Mouse (Mus musculus): ENCODE results near the gene Spata6.

Spata6 gene

DNA sequence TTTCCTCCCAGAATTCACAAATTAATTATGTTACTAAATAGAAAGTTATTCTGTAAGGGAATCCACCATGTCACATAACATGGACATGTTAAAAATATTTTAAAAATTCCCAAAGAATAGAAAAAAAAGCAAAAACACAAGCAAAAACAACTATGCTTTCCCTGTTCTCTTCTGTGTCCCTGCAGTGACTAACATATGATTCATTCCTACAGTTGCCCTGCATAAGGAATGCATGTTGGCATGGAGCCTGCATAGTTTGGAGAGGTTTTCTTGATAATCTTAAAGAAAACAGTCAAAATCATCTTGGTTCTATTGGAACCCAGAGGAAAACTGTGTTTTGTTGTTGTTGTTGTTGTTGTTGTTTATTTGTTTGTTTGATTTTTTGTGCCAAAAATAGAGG, 132.8 kb downstream of the Spata6 start:
- no peak for DNase-seq

DNA sequence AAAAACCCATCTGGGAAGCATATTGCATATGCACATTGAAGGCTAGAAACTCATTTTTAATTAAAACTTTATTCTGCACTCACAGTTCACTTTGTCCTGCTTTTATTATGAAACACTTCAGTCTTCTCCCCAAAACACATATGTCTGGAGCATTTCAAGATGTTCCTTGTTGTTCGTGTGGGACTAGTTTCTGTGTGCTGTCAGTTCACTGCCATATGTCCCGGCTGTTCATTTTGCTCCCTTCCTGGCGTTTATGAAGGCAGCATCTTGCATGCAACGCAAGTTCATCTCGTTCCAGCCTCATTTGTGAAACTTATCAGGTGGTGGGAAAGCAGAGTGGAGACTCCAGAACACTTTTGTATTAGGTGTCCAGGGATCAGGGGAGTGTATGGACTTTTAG, 146.9 kb downstream of the Spata6 start:
- no peak for DNase-seq

DNA sequence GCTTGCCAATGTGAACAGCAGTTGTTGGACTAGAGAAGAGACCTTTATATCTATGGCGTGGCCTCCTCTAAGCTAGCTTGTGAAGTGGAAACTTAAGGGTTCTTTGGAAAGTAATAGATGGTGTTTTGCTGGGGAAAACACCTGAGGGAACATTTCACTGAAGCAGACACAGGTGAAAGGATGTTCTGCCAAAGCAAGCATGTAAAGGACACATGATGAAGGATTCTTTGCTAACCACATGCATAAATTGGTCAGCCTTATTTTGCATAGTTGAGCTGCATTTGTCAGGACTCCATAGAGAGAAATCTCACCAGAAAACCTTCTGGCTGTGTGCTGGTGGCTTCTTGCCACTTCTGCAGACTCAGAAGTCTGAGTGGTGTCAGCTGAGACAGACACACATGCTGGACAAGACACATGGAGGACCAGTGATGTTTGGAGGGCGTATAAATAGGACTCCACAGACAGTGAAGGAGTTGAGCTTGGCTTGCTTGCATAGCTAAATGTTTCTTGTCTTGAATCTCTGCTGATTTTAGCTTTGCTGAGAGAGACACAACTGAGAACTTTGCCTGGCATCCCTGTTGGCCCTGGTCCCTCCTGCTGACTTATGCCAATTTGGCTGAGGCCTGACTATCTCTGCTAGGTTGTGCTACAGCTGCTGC, 148.1 kb downstream of the Spata6 start:
- DNase-seq, result no peak
